Comparison of ENCODE assay signal across 7 mouse cellular contexts in genomic region chr16:8791949-8792557, GRCm38 (mm10). TPM values are rescaled to one million over a fixed set of nuclear protein-coding genes. Genes with fewer than 3 reads are reported as not detected.
DNase-seq lines count a peak whose midpoint lies in the region; ATAC-seq and TF ChIP-seq lines count a peak whose summit lies in the region.

Usp7 (minus strand) TSS chr16:8792308.

- no peak for TF ChIP-seq CTCF in stomach, postnatal 0 days (IDR thresholded peaks at IDR 0.05; ENCODE audit: low read depth)

- ATAC-seq in CD4-positive, CD25-positive, alpha-beta regulatory T cell, adult 4 months: no peak
- no peak for ATAC-seq in hematopoietic stem cell, adult 5-6 weeks (replicated peaks in 1 of 2; ENCODE audit: insufficient read depth in 1 of 2, low FRiP score in 2 of 2, low TSS enrichment in 1 of 2, low read depth in 1 of 2, poor library complexity in 2 of 2, severe bottlenecking in 2 of 2)
- ATAC-seq in liver, embryonic 11.5 days (replicated peaks; ENCODE audit: low FRiP score): no peak
- ATAC-seq in stomach, postnatal 0 days (ENCODE audit: low FRiP score, low TSS enrichment): no peak

- H3K4me3 ChIP-seq in forebrain, embryonic 10.5 days: no peak within 1 kb of the TSS
- H3K4me3 ChIP-seq in liver, embryonic 11.5 days (ENCODE audit: low read depth, low read length): no peak within 1 kb of the TSS
- no peak within 1 kb of the TSS for H3K4me3 ChIP-seq in stomach, postnatal 0 days (ENCODE audit: low read depth, low read length)

- 94% methylated on average over 20 of the region's 20 CpGs for WGBS in forebrain, embryonic 10.5 days
- WGBS in liver, embryonic 11.5 days: 87% methylated on average over 20 of the region's 20 CpGs
- WGBS in stomach, postnatal 0 days: 92% methylated on average over 20 of the region's 20 CpGs

- no peak within 1 kb of the TSS for H3K27ac ChIP-seq in forebrain, embryonic 10.5 days
- no peak within 1 kb of the TSS for H3K27ac ChIP-seq in liver, embryonic 11.5 days (ENCODE audit: low read depth, low read length)
- H3K27ac ChIP-seq in stomach, postnatal 0 days (replicated peaks): no peak within 1 kb of the TSS

- H3K36me3 ChIP-seq in forebrain, embryonic 10.5 days (replicated peaks): no peaks in the 10 kb centered on the region
- no peaks in the 10 kb centered on the region for H3K36me3 ChIP-seq in liver, embryonic 11.5 days (ENCODE audit: control insufficient read depth, insufficient read depth, low read length)
- H3K36me3 ChIP-seq in stomach, postnatal 0 days (ENCODE audit: control insufficient read depth, insufficient read depth, low read length): no peaks in the 10 kb centered on the region

- TF ChIP-seq EP300 in stomach, postnatal 0 days (optimal IDR thresholded peaks at IDR 0.05): no peak

- no peaks in the 10 kb centered on the region for H3K27me3 ChIP-seq in forebrain, embryonic 10.5 days (ENCODE audit: poor library complexity, severe bottlenecking)
- H3K27me3 ChIP-seq in liver, embryonic 11.5 days (replicated peaks; ENCODE audit: control insufficient read depth, insufficient read depth, low read length): no peaks in the 10 kb centered on the region
- no peaks in the 10 kb centered on the region for H3K27me3 ChIP-seq in stomach, postnatal 0 days (ENCODE audit: control insufficient read depth, insufficient read depth, low read length)

- H3K4me2 ChIP-seq in liver, embryonic 11.5 days: no peak within 1 kb of the TSS
- H3K4me2 ChIP-seq in stomach, postnatal 0 days (replicated peaks; ENCODE audit: low read depth): no peak within 1 kb of the TSS

- no peaks in the 10 kb centered on the region for H3K9me3 ChIP-seq in forebrain, embryonic 10.5 days
- H3K9me3 ChIP-seq in liver, embryonic 11.5 days (ENCODE audit: control insufficient read depth, low read length): no peaks in the 10 kb centered on the region
- no peaks in the 10 kb centered on the region for H3K9me3 ChIP-seq in stomach, postnatal 0 days (ENCODE audit: control insufficient read depth, low read length)

- peaks cover 17% of the 10 kb centered on the region for H3K4me1 ChIP-seq in forebrain, embryonic 10.5 days
- H3K4me1 ChIP-seq in liver, embryonic 11.5 days (replicated peaks; ENCODE audit: control insufficient read depth, insufficient read depth, low read length): no peaks in the 10 kb centered on the region
- H3K4me1 ChIP-seq in stomach, postnatal 0 days (replicated peaks; ENCODE audit: control insufficient read depth, insufficient read depth): no peaks in the 10 kb centered on the region

- DNase-seq in ES-CJ7 (ENCODE audit: low read depth, low spot score): peak; percentile 96
- no peak for DNase-seq in forebrain, embryonic 10.5 days (ENCODE audit: extremely low spot score, low spot score)
- no peak for DNase-seq in liver, embryonic 11.5 days (ENCODE audit: low spot score)
- DNase-seq in stomach, postnatal 0 days (ENCODE audit: low spot score): no peak
- DNase-seq in urinary bladder, postnatal 10 days (ENCODE audit: low spot score): no peak

- no peak within 1 kb of the TSS for H3K9ac ChIP-seq in liver, embryonic 11.5 days (ENCODE audit: low read depth, low read length)
- H3K9ac ChIP-seq in stomach, postnatal 0 days (ENCODE audit: low read length): no peak within 1 kb of the TSS

RNA-seq across cellular contexts. Expression of gene Usp7, which starts in this region (rescaled TPM):
- polyA plus RNA-seq in CD4-positive, CD25-positive, alpha-beta regulatory T cell, adult 4 months (2017; shearing (Covaris generic)): 10 to 100 TPM; 39.2 to 51.8 TPM
- polyA plus RNA-seq in forebrain, embryonic 10.5 days (2016; fragmentation: Nextera tagmentation; extraction: Ambion mirVana): 32.7 and 33.4 TPM in 2 replicates
- total RNA-seq in hematopoietic stem cell, adult 5-6 weeks (2017): 214 and 221 TPM in 2 replicates
- polyA plus RNA-seq in liver, embryonic 11.5 days (2014; fragmentation: Nextera tagmentation; extraction: Ambion mirVana): 34.6 and 43.3 TPM in 2 replicates
- polyA plus RNA-seq in stomach, postnatal 0 days (2015; fragmentation: Nextera tagmentation; extraction: Ambion mirVana): 15.7 and 18.1 TPM in 2 replicates
